Mouse (Mus musculus) brain, embryonic 14.5 days (tissue): ENCODE data around the gene Spg20.

ENCODE experiments used
- CTCF ChIP-seq: fragments of 200-500 bp; IDR thresholded peaks from 2 replicates; pipeline ENCODE4 v1.5.1; 2012; ENCODE audit warnings: inconsistent platforms, mild to moderate bottlenecking, moderate library complexity, borderline replicate concordance; ENCODE audit not compliant: insufficient read depth, insufficient read length; ENCODE audit errors: extremely low read depth
- POLR2A ChIP-seq: fragments of 200-500 bp; IDR thresholded peaks from 2 replicates; pipeline ENCODE4 v1.6.1; 2012; ENCODE audit warnings: mild to moderate bottlenecking, inconsistent platforms, borderline replicate concordance; ENCODE audit not compliant: poor library complexity, insufficient read depth, insufficient read length, severe bottlenecking; ENCODE audit errors: extremely low read depth

GRCm38 (mm10) chr3:55151656-55152433 is 39.9 kb downstream of the Spg20 start:
- TF ChIP-seq CTCF (peak; percentile 77; the same call in 1 of the 2 replicates), POLR2A (no peak)
